Mouse (Mus musculus) brain, embryonic 18.5 days (tissue): ENCODE results near the gene Acvr2b.

Experiments
- DNase-seq: peaks from one replicate; pipeline ENCODE4 v3.0.0-alpha.2; 2012; ENCODE audit warnings: low read depth, low spot score

The Acvr2b gene

GRCm38 (mm10) chr9:119473608-119474164, 71.8 kb downstream of the Acvr2b start:
- no peak for DNase-seq

GRCm38 (mm10) chr9:119474717-119475611, 73.0 kb downstream of the Acvr2b start:
- DNase-seq = no peak

GRCm38 (mm10) chr9:119477754-119478153, 75.8 kb downstream of the Acvr2b start:
- DNase-seq = no peak

- no peak for DNase-seq
Observed at GRCm38 (mm10) chr9:119478345-119478744, 76.4 kb downstream of the Acvr2b start.

- no peak for DNase-seq
Observed at GRCm38 (mm10) chr9:119479297-119479696, 77.4 kb downstream of the Acvr2b start.

GRCm38 (mm10) chr9:119481612-119482011, 79.7 kb downstream of the Acvr2b start:
- DNase-seq = no peak

GRCm38 (mm10) chr9:119483554-119484353, 81.8 kb downstream of the Acvr2b start:
- no peak for DNase-seq

GRCm38 (mm10) chr9:119484420-119484819, 82.5 kb downstream of the Acvr2b start:
- DNase-seq = no peak
